Mouse (Mus musculus) gastrocnemius, adult 18-20 months (tissue): Measurements from ENCODE around the gene Lhfp. TPM values are rescaled to one million over a fixed set of nuclear protein-coding genes. Genes with fewer than 3 reads are reported as not detected.
A peak's percentile ranks its signal among the peaks of the same experiment; 100 is the strongest.

Experiments
- DNase-seq: peaks from one replicate; pipeline ENCODE4 v3.0.0; 2021; ENCODE audit warnings: low spot score
- total RNA-seq, 2 experiments: library from RNA; stranded (reverse); gene quantifications; 2 replicates each; pipeline ENCODE4 v1.2.3; 2021

Lhfp gene
- total RNA-seq, 2 experiments from 2014 or later: 7.7 to 10.6 TPM

GRCm38 (mm10) chr3:53151081-53151480 lies 109.8 kb downstream of the Lhfp start:
- DNase-seq: no peak

GRCm38 (mm10) chr3:53151607-53152006 lies 110.3 kb downstream of the Lhfp start:
- no peak for DNase-seq

- no peak for DNase-seq
Observed at GRCm38 (mm10) chr3:53161963-53162362, 120.6 kb downstream of the Lhfp start.

- DNase-seq: peak; percentile 56
Observed at GRCm38 (mm10) chr3:53165281-53165680, 124.0 kb downstream of the Lhfp start.

- DNase-seq: peak; percentile 25
Observed at GRCm38 (mm10) chr3:53166001-53166400, 124.7 kb downstream of the Lhfp start.

- peak; percentile 9 for DNase-seq
Observed at GRCm38 (mm10) chr3:53169486-53169885, 128.2 kb downstream of the Lhfp start.

- no peak for DNase-seq
Observed at GRCm38 (mm10) chr3:53173310-53174063, 132.2 kb downstream of the Lhfp start.

GRCm38 (mm10) chr3:53179936-53180335 lies 138.6 kb downstream of the Lhfp start:
- DNase-seq: no peak

GRCm38 (mm10) chr3:53185439-53185838 lies 144.1 kb downstream of the Lhfp start:
- DNase-seq: no peak

- DNase-seq: no peak
Observed at GRCm38 (mm10) chr3:53193441-53193840, 152.1 kb downstream of the Lhfp start.

- DNase-seq: no peak
Observed at GRCm38 (mm10) chr3:53195666-53196107, 154.4 kb downstream of the Lhfp start.

GRCm38 (mm10) chr3:53200175-53200574 lies 158.8 kb downstream of the Lhfp start:
- DNase-seq: no peak

- DNase-seq: no peak
Observed at GRCm38 (mm10) chr3:53200853-53201252, 159.5 kb downstream of the Lhfp start.

- no peak for DNase-seq
Observed at GRCm38 (mm10) chr3:53201670-53202069, 160.3 kb downstream of the Lhfp start.

GRCm38 (mm10) chr3:53202184-53202583 lies 160.9 kb downstream of the Lhfp start:
- DNase-seq: no peak

- DNase-seq: no peak
Observed at GRCm38 (mm10) chr3:53202698-53203097, 161.4 kb downstream of the Lhfp start.

- DNase-seq: no peak
Observed at GRCm38 (mm10) chr3:53203656-53204055, 162.3 kb downstream of the Lhfp start.

- DNase-seq: no peak
Observed at GRCm38 (mm10) chr3:53204348-53204984, 163.1 kb downstream of the Lhfp start.

- DNase-seq: no peak
Observed at GRCm38 (mm10) chr3:53204985-53205365, 163.6 kb downstream of the Lhfp start.

GRCm38 (mm10) chr3:53205706-53206105 lies 164.4 kb downstream of the Lhfp start:
- no peak for DNase-seq

GRCm38 (mm10) chr3:53206509-53207224 lies 165.3 kb downstream of the Lhfp start:
- DNase-seq: no peak

GRCm38 (mm10) chr3:53207225-53207528 lies 165.8 kb downstream of the Lhfp start:
- peak; percentile 30 for DNase-seq
